Mouse (Mus musculus) brown adipose tissue, adult 24 weeks (tissue): ENCODE data around the gene Fscn2. TPM values are rescaled to one million over a fixed set of nuclear protein-coding genes. Genes with fewer than 3 reads are reported as not detected.

Experiments
- H3K27ac ChIP-seq: fragments of 200-500 bp; replicated peaks from 2 replicates; pipeline ENCODE4 v1.5.1; 2012; ENCODE audit warnings: low read depth, mild to moderate bottlenecking, low read length
- H3K4me1 ChIP-seq: fragments of 200-500 bp; 2 replicates; pipeline ENCODE4 v1.6.1; 2012; ENCODE audit warnings: low read length, mixed read lengths; ENCODE audit not compliant: control insufficient read depth, insufficient read depth, insufficient read length
- H3K4me3 ChIP-seq: fragments of 200-500 bp; 2 replicates; pipeline ENCODE4 v1.5.1; 2012; ENCODE audit warnings: low read depth, mild to moderate bottlenecking, low read length, moderate library complexity; ENCODE audit not compliant: insufficient read depth
- polyA plus RNA-seq: library from polyadenylated mRNA; stranded (reverse); fragments of >200 nt; gene quantifications from 2 replicates; pipeline ENCODE4 v1.2.4, GENCODE M21; 2012; ENCODE audit not compliant: missing spikeins, insufficient read depth, insufficient read length

Gene Fscn2
- polyA plus RNA-seq, 1 experiment: not detected

- Histone ChIP-seq H3K4me1 (no peaks in the 10 kb centered on the region), H3K27ac (no peak overlapping the region), H3K4me3 (no peak overlapping the region)
These were observed 1.6 kb downstream of the Fscn2 start for GRCm38 (mm10) chr11:120362891-120363290.

- no peaks in the 10 kb centered on the region; the same call in 1 of the 2 replicates for H3K4me1 ChIP-seq
- no peak overlapping the region for H3K4me3 ChIP-seq
- no peak overlapping the region for H3K27ac ChIP-seq
These were observed 5.2 kb downstream of the Fscn2 start for GRCm38 (mm10) chr11:120366443-120367027.

- no peak overlapping the region for H3K27ac ChIP-seq
- H3K4me3 ChIP-seq: no peak overlapping the region
- no peaks in the 10 kb centered on the region; the same call in 1 of the 2 replicates for H3K4me1 ChIP-seq
These were observed 8.3 kb downstream of the Fscn2 start for GRCm38 (mm10) chr11:120369656-120370055.

- H3K4me1 ChIP-seq: no peaks in the 10 kb centered on the region; the same call in 1 of the 2 replicates
- H3K27ac ChIP-seq: no peak overlapping the region
- H3K4me3 ChIP-seq: no peak overlapping the region
These were observed 11.7 kb downstream of the Fscn2 start for GRCm38 (mm10) chr11:120373025-120373424.

GRCm38 (mm10) chr11:120373820-120374586, 12.7 kb downstream of the Fscn2 start:
- no peak overlapping the region for H3K27ac ChIP-seq
- peaks cover under 1% of the 10 kb centered on the region; the same call in 1 of the 2 replicates for H3K4me1 ChIP-seq
- no peak overlapping the region for H3K4me3 ChIP-seq

GRCm38 (mm10) chr11:120375324-120375723, 14.0 kb downstream of the Fscn2 start:
- H3K4me3 ChIP-seq: no peak overlapping the region
- H3K4me1 ChIP-seq: 0 out of 2 replicates have a peak, but pooled peaks cover 3% of the 10 kb centered on the region
- no peak overlapping the region for H3K27ac ChIP-seq

GRCm38 (mm10) chr11:120376302-120377160, 15.2 kb downstream of the Fscn2 start:
- 0 out of 2 replicates have a peak, but pooled peaks cover 3% of the 10 kb centered on the region for H3K4me1 ChIP-seq
- no peak overlapping the region for H3K4me3 ChIP-seq
- H3K27ac ChIP-seq: no peak overlapping the region

- H3K4me3 ChIP-seq: peak overlapping the region; percentile 77
- 0 out of 2 replicates have a peak, but pooled peaks cover 3% of the 10 kb centered on the region for H3K4me1 ChIP-seq
- no peak overlapping the region for H3K27ac ChIP-seq
These were observed 16.0 kb downstream of the Fscn2 start for GRCm38 (mm10) chr11:120377337-120377736.

GRCm38 (mm10) chr11:120378031-120378610, 16.8 kb downstream of the Fscn2 start:
- no peak overlapping the region; the same call in 1 of the 2 replicates for H3K27ac ChIP-seq
- H3K4me1 ChIP-seq: 0 out of 2 replicates have a peak, but pooled peaks cover 3% of the 10 kb centered on the region
- H3K4me3 ChIP-seq: peak overlapping the region; percentile 77

- Histone ChIP-seq H3K4me3 (peak within 1 kb of the TSS; percentile 77), H3K27ac (no peak within 1 kb of the TSS; the same call in 1 of the 2 replicates), H3K4me1 (0 out of 2 replicates have a peak, but pooled peaks cover 3% of the 10 kb centered on the region)
These were observed 17.5 kb downstream of the Fscn2 start, which contains the start of gene Faap100 for GRCm38 (mm10) chr11:120378611-120379540. Gene Faap100 (minus strand): TSS chr11:120378764.

- H3K27ac ChIP-seq: no peak overlapping the region
- H3K4me1 ChIP-seq: 0 out of 2 replicates have a peak, but pooled peaks cover 3% of the 10 kb centered on the region
- H3K4me3 ChIP-seq: no peak overlapping the region
These were observed 18.9 kb downstream of the Fscn2 start for GRCm38 (mm10) chr11:120380271-120380670.

GRCm38 (mm10) chr11:120381157-120381556, 19.8 kb downstream of the Fscn2 start:
- Histone ChIP-seq H3K4me3 (no peak overlapping the region), H3K4me1 (0 out of 2 replicates have a peak, but pooled peaks cover 3% of the 10 kb centered on the region)

GRCm38 (mm10) chr11:120382509-120382908, 21.2 kb downstream of the Fscn2 start:
- H3K27ac ChIP-seq: no peak overlapping the region
- no peak overlapping the region for H3K4me3 ChIP-seq
- H3K4me1 ChIP-seq: 0 out of 2 replicates have a peak, but pooled peaks cover 3% of the 10 kb centered on the region

More at GRCm38 (mm10) chr11:120381157-120381556, 19.8 kb downstream of the Fscn2 start:
- H3K27ac ChIP-seq: no peak overlapping the region
